Mouse (Mus musculus): ENCODE measurements around the gene Prmt7.

The Prmt7 gene

DNA sequence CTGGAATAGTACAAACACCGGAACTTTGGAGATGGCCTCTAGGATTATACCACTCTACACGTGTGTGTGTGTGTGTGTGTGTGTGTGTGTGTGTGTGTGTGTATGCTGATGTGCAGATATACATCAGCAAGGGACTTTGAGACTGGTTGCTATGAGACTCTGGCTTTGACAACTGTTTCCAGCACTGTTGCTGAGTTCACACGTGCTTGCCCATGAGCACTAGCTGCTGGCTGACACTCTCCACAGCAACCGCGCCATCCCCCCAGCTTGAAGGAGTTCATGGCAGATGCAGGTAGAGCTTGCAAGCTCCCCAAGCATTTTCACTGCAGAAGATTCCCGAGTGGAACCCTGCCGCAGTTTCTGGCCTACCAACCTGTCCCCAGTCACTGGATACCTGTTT lies 78.7 kb downstream of the Prmt7 start:
- Histone ChIP-seq H3K36me3 (ENCODE audit: control insufficient read depth, insufficient read depth, low read length, poor library complexity, severe bottlenecking) (no peaks in the 10 kb centered on the region), H3K27me3 (ENCODE audit: control insufficient read depth, insufficient read depth, low read length, poor library complexity, severe bottlenecking) (no peaks in the 10 kb centered on the region)
- DNase-seq (ENCODE audit: low read depth, low spot score), result no peak

DNA sequence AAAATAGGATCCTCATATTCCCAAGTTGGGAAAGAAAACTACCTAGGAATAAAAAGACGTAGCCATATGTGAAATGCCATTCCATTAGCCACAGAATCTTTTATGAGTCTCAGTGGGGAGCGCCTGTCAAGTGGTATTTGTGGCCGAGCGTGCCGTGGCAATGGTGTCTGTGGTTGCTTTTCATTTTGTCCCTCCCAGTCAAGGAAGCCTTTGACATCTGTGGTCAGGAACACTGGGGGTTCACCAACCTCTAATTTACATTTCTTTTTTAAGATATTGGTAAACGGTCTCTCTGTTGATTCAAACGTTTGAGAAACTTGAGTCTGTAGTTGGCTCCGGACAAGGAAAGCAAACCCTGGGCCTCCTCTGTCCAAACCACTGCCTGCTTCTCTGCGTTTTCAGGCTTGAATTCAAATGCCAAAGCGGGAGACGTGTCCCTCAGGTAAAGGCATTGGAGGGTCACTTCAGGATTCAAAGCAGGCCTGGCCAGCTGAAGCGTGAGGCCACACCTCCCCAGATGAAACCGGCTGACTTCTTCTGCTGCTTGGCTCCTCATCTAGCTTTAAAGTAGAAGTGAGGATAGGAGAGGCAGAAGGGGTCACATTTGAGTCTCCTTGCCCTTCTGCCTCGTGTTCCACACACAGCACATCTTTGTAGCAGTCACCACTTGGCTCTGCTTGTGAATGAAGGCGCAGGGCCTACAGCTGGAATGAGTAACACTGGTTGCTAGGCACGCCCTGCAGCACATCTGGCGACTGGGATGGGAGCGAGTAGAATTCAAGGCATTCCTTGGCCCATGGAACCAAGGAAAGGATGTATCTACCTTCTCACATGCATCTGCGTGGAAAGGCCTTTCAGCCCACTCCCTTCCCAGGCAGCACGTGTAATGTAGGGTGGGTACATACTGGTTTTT lies 82.0 kb downstream of the Prmt7 start:
- DNase-seq (ENCODE audit: low read depth, low spot score), result peak; percentile 53
- H3K36me3 ChIP-seq (ENCODE audit: control insufficient read depth, insufficient read depth, low read length, poor library complexity, severe bottlenecking), result no peaks in the 10 kb centered on the region
- H3K27me3 ChIP-seq (ENCODE audit: control insufficient read depth, insufficient read depth, low read length, poor library complexity, severe bottlenecking), result no peaks in the 10 kb centered on the region

DNA sequence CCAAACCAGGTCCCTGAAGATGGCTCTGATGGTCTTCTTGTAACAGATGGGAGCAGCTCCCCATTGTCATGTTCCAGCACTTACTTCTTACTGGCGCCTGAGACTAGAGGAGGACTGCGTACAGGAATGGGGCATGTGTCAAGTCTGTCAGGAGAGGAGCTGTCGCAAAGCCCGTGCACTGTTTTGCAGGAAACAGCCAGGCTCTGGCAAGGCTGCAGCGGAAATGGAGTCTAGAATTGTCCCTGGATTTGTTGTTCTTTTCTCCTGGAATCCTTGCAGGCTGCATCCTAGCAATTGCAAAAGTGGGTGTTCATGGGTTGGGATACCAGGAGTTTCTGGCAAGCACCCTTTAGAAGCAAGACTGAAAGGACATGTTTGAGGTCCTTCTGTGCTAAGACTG lies 87.5 kb downstream of the Prmt7 start:
- no peaks in the 10 kb centered on the region for H3K36me3 ChIP-seq (ENCODE audit: control insufficient read depth, insufficient read depth, low read length, poor library complexity, severe bottlenecking)
- no peaks in the 10 kb centered on the region for H3K27me3 ChIP-seq (ENCODE audit: control insufficient read depth, insufficient read depth, low read length, poor library complexity, severe bottlenecking)
- DNase-seq (ENCODE audit: low read depth, low spot score), result no peak

DNA sequence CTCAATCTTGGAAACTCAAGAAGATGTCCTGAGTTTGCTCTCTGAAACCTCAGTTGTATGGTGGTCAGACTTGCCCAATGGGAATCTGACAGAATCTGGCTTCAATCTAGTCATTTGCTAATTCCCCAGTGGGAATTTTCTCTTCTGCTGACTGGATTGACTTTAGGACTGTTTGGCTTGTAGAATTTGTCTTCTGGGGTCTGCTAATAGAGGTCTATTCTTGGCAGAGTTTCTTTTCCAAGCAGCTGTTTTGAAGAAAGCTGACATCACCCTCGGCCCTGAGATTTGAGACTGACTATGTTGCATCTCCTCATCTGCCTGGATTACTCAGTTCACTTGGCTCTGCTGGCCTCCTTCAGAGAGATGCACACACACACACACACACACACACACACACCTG lies 88.1 kb downstream of the Prmt7 start:
- Histone ChIP-seq H3K36me3 (ENCODE audit: control insufficient read depth, insufficient read depth, low read length, poor library complexity, severe bottlenecking) (no peaks in the 10 kb centered on the region), H3K27me3 (ENCODE audit: control insufficient read depth, insufficient read depth, low read length, poor library complexity, severe bottlenecking) (no peaks in the 10 kb centered on the region)
- no peak for DNase-seq (ENCODE audit: low read depth, low spot score)

DNA sequence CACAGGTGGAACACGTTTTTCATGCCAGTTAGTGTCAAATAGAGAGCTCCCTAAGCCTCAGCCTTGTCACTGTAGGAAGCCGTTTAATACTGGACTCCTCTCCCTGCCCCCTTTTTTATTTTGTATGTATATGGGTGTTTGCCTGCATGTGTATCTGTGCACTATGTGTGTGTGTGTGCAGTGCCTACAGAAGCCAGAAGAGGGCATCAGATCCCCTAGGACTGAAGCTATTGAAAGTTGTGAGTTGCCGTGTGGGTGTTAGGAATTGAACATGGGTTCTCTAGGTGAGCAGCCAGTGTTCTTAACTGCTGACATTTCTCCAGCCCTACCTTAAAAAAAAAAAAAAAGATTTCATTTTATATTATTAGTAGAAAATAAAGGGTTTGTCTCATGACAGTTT lies 89.0 kb downstream of the Prmt7 start:
- no peak for DNase-seq (ENCODE audit: low read depth, low spot score)
- Histone ChIP-seq H3K36me3 (ENCODE audit: control insufficient read depth, insufficient read depth, low read length, poor library complexity, severe bottlenecking) (no peaks in the 10 kb centered on the region), H3K27me3 (ENCODE audit: control insufficient read depth, insufficient read depth, low read length, poor library complexity, severe bottlenecking) (no peaks in the 10 kb centered on the region)

DNA sequence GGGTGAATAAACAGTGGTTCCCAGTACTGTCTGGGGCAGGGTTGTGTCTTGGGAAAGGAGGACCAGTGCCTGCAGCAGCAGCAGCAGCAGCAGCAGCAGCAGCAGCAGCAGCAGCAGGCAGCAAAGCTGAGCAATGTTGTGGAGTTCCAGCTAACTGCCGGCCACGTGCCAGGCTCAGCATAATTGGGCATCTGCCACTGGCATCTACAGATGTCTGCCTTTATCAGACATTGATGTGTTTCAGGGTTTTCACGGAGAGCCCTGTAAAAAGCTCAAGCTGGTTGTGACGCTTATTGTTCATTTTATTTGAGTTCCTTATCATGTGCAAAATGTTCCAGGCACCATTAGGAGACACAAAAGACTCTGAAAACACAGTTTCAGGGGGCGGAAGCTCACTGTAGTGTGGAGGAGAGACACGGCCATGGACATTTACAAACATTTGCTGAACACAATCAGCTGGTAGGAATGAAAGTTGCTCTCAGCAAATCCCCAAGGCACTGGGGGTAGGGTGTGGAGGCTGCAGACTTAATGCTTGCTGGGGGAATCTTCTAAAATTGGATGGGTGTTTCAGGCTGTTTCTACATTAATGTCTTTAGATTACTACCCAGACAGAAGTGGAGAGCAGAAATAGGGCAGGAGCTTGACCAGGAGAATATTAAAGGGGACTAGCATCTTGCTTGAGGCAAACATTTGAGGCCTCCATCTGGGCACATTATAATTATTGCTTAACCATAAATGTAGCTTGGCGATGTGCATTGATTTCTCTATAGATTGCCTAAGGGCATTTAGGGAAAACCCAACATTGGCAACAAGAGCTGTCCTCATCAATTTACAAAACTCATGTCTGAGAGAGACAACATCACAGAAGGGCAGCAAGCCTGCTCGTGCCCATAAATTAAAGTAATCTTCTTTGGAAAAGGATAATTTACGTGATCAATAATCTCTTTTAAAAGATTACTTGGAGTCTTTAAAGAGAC lies 90.3 kb downstream of the Prmt7 start:
- Histone ChIP-seq H3K27me3 (ENCODE audit: control insufficient read depth, insufficient read depth, low read length, poor library complexity, severe bottlenecking) (no peaks in the 10 kb centered on the region), H3K36me3 (ENCODE audit: control insufficient read depth, insufficient read depth, low read length, poor library complexity, severe bottlenecking) (no peaks in the 10 kb centered on the region)
- no peak for DNase-seq (ENCODE audit: low read depth, low spot score)

Measured in splenic B cell, adult 2 months (primary cell).